Mouse (Mus musculus): Measurements from ENCODE around the gene Isg20l2. TPM values are rescaled to one million over a fixed set of nuclear protein-coding genes. Genes with fewer than 3 reads are reported as not detected.

The Isg20l2 gene
- polyA plus RNA-seq (2012; rRNA removed; ENCODE audit: low replicate concordance): 11.2 and 25.2 TPM in 2 replicates

DNA sequence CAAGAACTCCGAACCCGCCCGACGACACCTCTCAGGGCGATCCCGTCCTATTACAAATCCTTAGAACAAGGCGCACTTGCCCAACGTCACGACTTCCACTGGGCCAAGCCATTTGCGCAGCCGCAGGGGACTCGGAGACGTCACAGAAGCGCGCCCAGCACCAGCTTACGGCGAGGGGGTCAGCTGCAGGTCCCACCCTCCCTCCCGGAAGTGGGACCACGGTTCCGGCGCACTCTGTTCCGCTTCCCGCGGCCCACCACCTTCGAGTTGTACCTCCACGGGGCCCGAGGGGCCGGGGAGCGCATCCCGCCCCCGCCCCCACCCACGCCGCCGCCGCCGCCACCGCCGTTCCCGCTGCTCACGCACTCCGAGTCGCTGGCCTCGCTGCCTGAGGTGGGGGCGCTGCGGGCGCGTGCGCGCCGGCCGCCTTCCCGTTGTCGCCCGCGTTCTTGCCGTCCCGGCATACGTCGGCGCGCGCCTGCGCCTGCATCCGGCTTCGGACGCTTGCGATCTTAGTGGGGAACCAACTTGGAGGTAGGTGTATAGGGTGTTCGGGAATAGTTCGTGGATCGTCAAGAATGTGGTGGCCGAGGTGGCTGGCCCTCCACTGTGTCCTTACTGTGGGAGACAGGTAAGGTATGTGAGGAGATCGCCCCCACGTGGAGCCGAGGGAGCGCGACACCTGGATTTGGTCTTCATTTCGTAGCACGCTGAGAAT is at the start of gene Isg20l2, which contains the start of gene Rrnad1:
Gene Isg20l2 (plus strand): TSS at position 237 of the 718 bp plus-strand sequence.
Gene Rrnad1 (minus strand): TSS at position 640 of the 718 bp plus-strand sequence.

DNA sequence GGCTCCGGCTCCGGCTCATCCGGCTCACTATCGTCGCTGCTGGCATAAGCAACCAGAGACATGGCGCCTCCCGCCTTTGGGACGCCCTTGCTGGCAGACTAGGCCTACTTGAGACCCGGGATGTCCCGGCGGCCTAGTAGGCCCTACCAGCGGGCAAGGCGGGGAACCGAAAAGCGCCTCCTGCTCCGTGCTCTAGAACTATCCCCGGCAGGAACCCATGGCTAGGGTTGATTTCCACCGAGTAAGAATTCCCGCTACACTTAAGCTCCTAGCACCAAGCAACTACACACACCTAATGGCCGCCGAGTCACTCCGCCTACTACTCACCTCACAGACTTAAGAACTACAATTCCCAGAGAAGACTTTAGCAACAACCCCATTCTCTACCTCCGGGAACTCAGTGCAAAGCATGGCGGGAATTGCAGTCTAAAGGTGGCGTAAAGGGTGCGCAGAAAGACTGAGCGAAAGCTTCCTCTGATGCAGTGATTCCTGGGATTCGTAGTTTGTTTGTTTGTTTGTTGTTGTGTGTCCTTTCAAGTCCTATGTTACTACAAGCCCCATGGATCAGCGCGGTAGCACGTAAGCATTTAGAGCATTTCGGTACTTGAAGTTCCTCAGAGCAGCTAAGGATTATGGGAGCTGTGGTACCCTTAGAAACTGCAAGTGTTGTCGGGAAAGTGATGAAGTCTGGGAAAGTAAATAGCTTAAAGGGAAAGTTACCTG is 44.7 kb upstream of the Isg20l2 start, which contains the start of gene Prcc:
Gene Prcc (minus strand): TSS at position 328 of the 723 bp plus-strand sequence.

DNA sequence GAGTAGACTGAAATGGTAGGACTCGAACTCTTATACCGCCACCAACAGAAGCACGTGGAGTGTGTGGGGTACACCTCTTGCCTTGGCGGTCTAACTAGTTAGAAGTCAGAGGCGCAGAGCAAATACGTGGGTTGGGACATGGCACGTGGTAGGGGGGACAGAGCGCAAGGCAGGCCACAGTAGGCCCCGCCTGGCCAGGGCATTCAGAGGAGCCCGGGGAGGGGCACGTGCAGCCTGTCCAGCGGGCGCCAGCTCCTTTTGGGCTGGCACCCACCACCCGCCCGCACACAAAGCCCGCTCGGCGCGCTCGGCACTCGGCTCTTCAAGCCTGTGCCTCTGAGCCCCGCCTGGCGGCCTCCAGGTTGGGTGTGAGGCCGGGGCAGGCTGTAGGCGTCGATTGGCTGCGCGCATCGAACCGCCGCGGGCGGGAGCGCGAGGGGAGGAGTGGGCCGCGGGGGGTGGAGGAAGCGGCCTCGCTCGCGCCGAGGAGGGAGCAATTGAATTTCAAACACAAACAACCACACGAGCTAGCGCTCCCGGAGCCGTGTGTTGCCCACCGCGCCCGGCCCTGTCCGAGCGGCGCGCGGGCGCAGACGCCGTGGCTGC is 24.1 kb upstream of the Isg20l2 start, which contains the start of gene Hdgf:
Gene Hdgf (plus strand): TSS at position 442 of the 606 bp plus-strand sequence.

DNA sequence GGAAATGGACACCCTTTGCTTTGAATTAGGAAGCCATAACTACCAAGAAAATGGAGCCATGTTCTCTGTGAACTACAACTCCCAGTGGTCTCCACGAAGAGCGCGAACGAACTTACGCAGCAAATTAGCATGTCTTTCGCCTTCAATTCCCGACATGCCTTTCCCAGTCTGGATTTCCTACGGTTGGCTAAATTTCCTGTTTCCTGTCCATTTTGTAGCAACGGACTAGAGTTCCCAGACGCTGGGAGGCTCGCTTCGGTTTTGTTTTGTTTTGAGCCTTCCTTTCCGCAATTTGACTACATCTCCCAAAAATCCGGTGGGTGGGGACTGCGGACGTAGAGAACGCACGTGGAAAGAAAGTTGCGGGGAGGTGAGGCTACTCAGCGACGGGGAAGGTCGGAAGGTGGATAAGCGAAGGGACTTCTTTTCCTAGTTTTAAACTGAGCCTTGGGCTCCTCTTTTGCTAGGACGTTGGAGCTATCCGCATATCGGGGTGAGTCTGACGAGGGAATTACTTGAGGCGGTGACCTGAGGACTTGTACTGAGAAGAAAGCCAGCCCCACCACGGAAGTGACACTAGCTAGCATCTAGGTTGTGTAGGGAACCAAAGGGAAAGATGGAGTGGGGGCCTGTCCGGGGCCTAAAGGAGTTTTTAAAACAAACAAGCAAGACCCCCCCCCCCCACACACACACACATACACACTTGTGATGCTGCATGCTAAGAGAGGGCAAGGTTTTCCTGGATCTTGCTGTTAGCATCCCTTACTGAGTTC is 10.6 kb upstream of the Isg20l2 start, which contains the start of gene Mrpl24:
Gene Mrpl24 (plus strand): TSS at position 171 of the 773 bp plus-strand sequence.

DNA sequence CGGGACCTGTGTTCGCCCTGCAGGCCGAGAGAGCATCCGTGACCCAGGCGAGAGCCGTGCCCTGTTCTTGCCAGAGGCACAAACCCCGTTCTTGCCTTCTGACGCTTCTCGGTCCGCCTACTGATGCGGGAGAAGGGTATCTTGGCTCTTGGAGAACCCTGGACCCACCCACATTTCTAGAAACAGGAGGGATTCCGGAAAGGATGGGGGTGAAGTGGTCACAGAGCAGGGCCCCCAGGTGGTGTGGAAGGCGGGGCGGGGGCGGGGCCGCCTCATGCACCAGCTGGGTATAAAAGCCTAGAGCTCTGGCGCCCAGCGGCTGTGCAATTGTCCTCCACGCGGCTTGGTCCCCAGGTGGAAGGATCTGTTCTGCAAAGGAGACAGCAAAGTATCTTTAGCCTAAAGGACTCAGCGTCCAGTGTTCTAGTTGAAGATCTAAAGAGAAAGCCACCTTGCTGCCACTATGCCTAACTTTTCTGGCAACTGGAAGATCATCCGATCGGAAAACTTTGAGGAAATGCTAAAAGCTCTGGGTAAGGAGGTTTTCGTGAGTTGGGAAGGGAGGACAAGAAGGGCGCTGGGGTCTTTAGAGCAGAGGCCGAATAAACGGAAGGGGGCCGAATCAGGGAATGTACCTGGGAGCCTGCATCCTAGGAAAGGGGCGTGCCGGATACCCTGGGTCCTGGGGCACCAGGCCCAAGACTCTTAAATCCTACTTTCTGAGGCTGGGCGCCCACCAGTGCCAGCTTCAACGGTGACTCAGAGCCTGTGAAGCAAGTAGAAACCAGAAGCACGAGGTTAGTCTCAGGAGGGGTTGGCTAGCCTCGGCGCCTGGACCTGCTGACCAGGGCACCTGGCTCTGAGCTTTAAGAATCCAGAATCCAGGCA is 18.5 kb downstream of the Isg20l2 start, which contains the start of gene Crabp2:
Gene Crabp2 (plus strand): TSS at position 289 of the 888 bp plus-strand sequence.

DNA sequence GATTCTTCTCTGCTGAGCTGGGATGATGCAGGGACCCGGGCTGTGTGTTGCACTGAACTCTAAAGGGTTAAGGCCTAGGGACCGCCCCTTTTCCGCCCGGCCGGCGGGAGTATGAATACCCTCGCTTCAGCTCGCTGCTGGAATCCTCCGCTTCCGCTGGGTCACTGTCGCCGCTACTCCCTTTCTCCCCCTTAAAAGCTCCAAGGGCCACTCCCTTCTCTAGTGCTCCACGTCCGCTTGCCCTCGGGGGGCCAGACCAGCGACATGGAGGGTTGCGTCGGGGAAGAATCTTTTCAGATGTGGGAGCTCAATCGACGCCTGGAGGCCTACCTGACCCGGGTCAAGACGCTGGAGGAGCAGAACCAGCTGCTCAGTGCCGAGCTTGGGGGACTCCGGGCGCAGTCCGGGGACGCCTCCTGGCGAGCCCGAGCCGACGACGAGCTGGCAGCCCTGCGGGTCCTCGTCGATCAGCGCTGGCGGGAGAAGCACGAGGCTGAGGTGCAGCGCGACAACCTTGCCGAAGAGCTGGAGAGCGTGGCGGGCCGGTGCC is 40.9 kb downstream of the Isg20l2 start, which contains the start of gene Nes:
Gene Nes (plus strand): TSS at position 140 of the 550 bp plus-strand sequence.

Other genes starting within 250 kb of the Isg20l2 start
- 0.59 and 0.69 TPM in 2 replicates for gene Lrrc71, start 181.7 kb upstream of the Isg20l2 start, polyA plus RNA-seq (2012; rRNA removed; ENCODE audit: low replicate concordance)
- 0.59 and 3.7 TPM in 2 replicates for gene Ntrk1, start 135.2 kb upstream of the Isg20l2 start, polyA plus RNA-seq (2012; rRNA removed; ENCODE audit: low replicate concordance)
- gene Insrr, start 133.4 kb upstream of the Isg20l2 start, polyA plus RNA-seq (2012; rRNA removed; ENCODE audit: low replicate concordance): 0.06 and 0.39 TPM in 2 replicates
- 102 and 106 TPM in 2 replicates for gene Pear1, start 106.0 kb upstream of the Isg20l2 start, polyA plus RNA-seq (2012; rRNA removed; ENCODE audit: low replicate concordance)
- 0.92 and 3.1 TPM in 2 replicates for gene Sh2d2a, start 83.6 kb upstream of the Isg20l2 start, polyA plus RNA-seq (2012; rRNA removed; ENCODE audit: low replicate concordance)
- 27.3 and 46.0 TPM in 2 replicates for gene Prcc, start 44.7 kb upstream of the Isg20l2 start, polyA plus RNA-seq (2012; rRNA removed; ENCODE audit: low replicate concordance)
- gene Hdgf, start 24.0 kb upstream of the Isg20l2 start, polyA plus RNA-seq (2012; rRNA removed; ENCODE audit: low replicate concordance): 95.2 and 115 TPM in 2 replicates
- gene Mrpl24, start 10.8 kb upstream of the Isg20l2 start, polyA plus RNA-seq (2012; rRNA removed; ENCODE audit: low replicate concordance): 55.5 and 56.0 TPM in 2 replicates
- gene Rrnad1, start 403 bp downstream of the Isg20l2 start, polyA plus RNA-seq (2012; rRNA removed; ENCODE audit: low replicate concordance): 25.5 and 39.3 TPM in 2 replicates
- 5.0 TPM in 1 of 2 replicates, not detected in the other for gene Crabp2, start 18.4 kb downstream of the Isg20l2 start, polyA plus RNA-seq (2012; rRNA removed; ENCODE audit: low replicate concordance)
- gene Nes, start 40.8 kb downstream of the Isg20l2 start, polyA plus RNA-seq (2012; rRNA removed; ENCODE audit: low replicate concordance): 7.7 and 9.3 TPM in 2 replicates
- gene Bcan, start 69.9 kb downstream of the Isg20l2 start, polyA plus RNA-seq (2012; rRNA removed; ENCODE audit: low replicate concordance): not detected in 2 replicates
- gene Hapln2, start 97.3 kb downstream of the Isg20l2 start, polyA plus RNA-seq (2012; rRNA removed; ENCODE audit: low replicate concordance): 0.10 TPM in 1 of 2 replicates, not detected in the other
- gene Gpatch4, start 112.8 kb downstream of the Isg20l2 start, polyA plus RNA-seq (2012; rRNA removed; ENCODE audit: low replicate concordance): 4.1 and 19.7 TPM in 2 replicates
- 119 and 130 TPM in 2 replicates for gene Naxe, start 128.2 kb downstream of the Isg20l2 start, polyA plus RNA-seq (2012; rRNA removed; ENCODE audit: low replicate concordance)
- gene Ttc24, start 148.0 kb downstream of the Isg20l2 start, polyA plus RNA-seq (2012; rRNA removed; ENCODE audit: low replicate concordance): not detected in 2 replicates
- 1.4 and 12.8 TPM in 2 replicates for gene Iqgap3, start 151.7 kb downstream of the Isg20l2 start, polyA plus RNA-seq (2012; rRNA removed; ENCODE audit: low replicate concordance)
- gene Mef2d, start 212.1 kb downstream of the Isg20l2 start, polyA plus RNA-seq (2012; rRNA removed; ENCODE audit: low replicate concordance): 56.6 and 78.8 TPM in 2 replicates

Measured in subcutaneous adipose tissue, adult 2 months (tissue).